Mouse (Mus musculus) retina, postnatal 7 days (tissue): Measurements from ENCODE around the gene Hps4.

Experiments
- DNase-seq: peaks from one replicate; pipeline ENCODE4 v3.0.0-alpha.2; 2012; ENCODE audit warnings: low read depth, low spot score

Gene Hps4

DNA sequence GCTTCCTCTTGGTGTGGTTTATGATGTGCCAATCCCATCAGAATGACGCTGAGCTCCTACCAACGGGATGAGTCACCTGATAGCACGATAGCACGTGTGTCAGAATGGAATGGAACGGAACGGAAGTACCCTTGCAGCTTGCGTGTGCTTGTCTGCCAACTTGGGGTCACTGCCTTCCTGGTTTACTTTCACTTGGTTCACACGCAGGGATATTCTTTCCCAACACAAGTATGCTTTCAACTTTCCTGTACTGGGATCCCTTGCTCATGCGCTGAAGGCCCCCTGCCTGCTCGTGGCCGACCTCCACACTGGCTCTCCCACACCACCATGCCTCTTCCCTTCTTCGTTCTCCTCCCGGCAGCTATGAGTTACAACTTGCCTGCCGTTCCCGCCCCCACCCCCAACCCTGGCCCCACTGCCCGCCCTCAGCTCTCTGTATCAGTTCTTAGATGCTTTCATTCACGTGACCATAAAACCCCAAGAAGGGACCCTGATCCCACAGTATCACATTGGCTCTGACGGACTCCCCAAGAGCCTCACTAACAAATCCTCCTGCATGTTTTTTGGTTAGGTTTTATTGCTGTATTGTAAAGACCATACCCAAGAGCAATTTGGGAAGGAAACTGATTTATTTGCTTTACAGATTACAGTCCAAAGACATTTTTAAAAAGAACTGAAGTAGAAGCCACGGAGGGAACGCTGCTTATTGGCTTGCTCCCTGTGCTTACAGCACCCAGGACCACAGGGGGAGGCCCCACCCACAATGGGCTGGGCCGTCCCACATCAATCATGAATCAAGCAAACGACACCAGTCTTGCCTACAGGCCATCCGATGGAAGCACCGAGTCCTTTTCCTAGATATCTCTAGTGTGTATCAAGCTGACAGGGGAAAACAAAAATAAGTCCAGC, 18.0 kb upstream of the Hps4 start:
- DNase-seq: no peak

DNA sequence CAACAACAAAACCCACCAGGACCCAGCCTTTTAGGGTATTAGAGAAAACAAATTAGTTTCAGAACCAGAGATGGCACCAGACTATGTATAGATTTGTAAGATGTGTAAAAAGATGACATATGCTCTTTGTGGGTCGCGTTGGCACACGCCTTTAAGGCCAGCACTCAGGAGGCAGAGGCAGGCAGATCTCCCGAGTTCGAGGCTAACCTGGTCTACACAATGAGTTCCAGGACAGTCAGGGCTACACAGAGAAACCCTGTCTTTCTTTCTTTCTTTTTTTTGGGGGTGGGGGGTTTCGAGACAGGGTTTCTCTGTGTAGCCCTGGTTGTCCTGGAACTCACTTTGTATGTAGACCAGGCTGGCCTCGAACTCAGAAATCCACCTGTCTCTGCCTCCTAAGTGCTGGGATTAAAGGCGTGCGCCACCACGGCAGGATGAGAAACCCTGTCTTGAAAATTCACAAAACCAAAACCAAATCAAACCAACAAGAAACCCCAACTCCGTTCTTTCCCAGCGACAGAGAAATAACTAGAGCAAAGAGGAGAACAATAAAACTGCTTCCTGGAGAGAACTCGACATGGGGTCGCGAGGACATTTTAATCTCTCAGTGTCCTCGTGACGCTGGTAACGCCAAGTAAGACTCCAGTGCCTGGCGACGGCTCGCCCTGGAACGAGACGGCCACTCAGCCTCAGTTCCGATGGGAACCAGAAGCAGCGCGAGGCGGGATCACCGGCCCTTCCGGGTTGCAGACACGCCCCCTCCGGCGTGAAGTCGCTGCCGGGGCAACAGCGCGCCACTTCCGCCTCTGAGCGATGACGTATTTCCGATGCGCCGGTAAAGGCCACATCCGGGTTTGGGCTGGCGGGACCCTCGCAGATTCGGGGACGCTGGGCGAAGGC, 17.1 kb upstream of the Hps4 start, which contains the start of gene Tfip11:
Tfip11 (plus strand) TSS at position 813 of the 900 bp plus-strand sequence.
- peak; percentile 92 for DNase-seq

DNA sequence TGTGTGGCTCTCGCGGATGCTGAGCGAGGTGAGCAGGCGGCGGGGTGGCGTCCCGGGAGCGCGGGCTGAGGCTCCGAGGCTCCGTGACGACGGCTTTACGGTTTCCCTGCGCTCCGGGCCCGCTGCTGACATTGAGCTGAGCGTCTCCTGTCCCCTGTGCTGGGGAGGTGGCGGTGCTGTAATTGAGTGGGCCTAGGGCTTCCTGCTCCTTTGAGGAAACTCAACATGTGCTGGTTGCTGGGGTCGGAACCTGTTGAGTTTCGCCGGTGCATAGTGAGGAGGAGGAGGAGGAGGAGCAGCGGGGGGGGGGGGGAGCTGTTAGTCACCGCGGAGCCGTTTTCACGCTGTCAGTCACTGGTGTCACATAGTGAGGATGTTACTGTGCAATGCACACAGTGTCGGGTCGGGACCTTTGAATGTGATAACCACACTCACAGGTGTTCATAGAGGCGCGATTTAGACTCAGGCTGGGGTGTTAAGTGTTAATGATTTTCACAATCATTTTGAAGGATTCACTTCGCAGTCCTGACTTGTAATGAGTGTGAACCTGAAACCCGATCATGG, 16.4 kb upstream of the Hps4 start:
- DNase-seq: no peak

DNA sequence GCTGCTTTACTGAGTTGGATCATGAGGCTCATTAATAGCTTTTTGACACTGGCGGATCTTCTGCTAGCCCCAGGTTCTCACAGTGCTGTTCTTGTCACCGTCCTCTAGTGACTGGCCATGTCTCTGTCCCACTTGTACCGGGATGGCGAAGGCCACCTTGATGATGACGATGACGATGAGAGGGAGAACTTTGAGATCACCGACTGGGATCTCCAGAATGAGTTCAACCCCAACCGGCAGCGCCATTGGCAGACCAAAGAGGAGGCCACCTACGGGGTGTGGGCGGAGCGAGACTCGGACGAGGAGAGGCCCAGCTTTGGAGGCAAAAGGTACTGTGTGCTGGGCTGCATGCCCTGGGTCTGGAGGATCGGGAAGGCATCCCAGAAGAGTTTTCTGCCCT, 15.0 kb upstream of the Hps4 start:
- no peak for DNase-seq

DNA sequence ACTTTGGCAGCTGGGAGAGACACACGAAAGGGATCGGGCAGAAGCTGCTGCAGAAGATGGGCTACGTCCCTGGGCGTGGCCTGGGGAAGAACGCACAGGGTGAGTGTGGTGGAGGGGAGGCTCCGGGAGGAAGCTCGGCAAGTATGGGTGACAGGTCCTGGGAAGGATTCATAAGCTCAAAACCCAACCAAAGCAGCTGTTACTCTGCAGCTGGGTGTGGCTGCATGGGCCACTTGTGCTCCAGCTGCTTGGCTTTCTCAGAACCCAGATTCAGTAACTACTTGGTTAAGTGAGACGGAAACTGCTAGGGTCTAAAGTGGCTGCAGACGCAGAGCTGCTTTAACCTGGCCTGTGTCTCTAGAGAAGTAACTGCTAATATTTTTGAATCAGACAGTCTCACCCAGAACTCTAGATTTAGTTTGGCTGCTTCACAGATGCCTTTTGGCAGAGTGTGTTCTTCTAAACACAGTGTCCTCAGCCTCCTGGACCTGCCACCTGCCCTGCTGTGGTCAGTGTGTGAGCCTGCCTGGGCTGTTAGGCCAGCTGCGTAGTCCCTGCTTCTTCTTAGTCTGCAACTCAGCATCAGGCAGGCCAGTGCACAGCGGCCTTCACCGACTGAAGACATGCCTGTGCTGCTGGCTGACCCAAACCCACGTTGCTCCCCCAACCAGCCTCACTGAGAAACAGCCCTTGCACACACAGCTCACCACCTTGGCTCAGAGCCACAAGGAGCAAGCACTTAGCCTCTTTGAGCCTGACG, 12.9 kb upstream of the Hps4 start:
- no peak for DNase-seq

DNA sequence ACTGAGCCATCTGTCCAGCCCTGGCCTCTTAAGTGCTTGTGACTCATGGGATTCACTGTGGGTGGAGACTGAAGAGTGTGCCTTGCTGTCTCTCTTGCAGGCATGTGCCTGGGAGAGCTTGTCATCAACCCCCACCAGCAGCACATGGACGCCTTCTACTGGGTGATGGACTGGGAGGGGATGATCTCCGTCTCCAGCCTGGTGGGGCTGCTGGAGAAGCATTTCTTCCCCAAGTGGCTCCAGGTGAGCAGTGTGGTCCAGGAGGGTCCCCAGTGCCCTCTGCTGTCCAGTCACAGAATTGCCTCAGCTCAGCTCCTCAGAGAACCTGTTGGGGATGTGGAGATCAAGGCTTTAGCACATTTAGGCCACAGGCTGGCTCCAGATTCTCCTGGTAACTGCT, 7.4 kb upstream of the Hps4 start:
- DNase-seq: no peak

DNA sequence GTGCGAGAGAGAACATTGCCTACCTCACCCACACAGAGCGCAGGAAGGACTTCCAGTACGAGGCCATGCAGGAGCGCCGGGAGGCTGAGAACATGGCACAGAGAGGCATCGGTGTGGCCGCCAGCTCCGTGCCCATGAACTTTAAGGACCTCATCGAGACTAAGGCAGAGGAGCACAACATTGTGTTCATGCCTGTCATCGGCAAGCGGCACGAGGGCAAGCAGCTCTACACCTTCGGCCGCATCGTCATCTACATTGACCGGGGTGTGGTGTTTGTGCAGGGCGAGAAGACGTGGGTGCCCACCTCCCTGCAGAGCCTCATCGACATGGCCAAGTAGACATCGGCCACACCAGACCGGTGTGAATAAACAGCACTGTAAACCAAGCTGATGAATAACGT, 5.9 kb upstream of the Hps4 start:
- DNase-seq: no peak

DNA sequence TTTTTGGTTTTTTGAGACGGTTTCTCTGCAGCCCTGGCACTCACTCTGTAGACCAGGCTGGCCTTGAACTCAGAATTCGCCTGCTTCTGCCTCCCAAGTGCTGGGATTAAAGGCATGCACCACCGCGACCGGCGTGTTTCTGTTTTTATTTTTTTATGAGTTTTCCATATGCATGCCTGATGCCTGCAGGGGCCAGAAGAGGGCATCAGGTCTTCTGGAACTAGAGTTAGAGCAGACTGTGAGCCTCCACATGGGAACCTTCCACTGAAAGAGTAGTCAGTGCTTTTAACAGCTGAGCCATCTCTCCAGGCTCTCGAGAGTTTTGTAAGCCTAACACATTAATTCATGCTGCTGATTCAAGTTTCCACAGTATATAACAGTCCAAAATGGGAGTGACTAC, 3.7 kb upstream of the Hps4 start:
- no peak for DNase-seq

DNA sequence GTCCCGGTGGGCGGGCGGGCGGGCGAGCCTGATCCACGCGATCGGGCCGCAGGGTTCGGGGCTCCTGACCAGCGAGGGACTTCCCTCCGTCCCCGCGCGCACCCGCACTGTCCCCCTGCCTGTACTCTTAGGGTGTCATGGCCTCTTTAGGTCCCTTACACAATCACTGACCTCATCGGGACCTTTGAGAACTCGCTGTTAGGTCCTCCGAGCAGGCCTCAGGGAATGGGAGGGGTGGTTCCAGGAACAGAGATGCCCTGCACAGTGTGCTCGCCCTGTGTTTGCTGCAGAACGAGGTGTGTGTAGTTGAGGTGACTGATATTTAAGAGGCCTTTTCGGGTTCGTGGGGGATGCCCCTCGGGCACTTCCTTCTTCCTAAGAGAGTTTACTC, 317 bp downstream of the Hps4 start:
- no peak for DNase-seq

DNA sequence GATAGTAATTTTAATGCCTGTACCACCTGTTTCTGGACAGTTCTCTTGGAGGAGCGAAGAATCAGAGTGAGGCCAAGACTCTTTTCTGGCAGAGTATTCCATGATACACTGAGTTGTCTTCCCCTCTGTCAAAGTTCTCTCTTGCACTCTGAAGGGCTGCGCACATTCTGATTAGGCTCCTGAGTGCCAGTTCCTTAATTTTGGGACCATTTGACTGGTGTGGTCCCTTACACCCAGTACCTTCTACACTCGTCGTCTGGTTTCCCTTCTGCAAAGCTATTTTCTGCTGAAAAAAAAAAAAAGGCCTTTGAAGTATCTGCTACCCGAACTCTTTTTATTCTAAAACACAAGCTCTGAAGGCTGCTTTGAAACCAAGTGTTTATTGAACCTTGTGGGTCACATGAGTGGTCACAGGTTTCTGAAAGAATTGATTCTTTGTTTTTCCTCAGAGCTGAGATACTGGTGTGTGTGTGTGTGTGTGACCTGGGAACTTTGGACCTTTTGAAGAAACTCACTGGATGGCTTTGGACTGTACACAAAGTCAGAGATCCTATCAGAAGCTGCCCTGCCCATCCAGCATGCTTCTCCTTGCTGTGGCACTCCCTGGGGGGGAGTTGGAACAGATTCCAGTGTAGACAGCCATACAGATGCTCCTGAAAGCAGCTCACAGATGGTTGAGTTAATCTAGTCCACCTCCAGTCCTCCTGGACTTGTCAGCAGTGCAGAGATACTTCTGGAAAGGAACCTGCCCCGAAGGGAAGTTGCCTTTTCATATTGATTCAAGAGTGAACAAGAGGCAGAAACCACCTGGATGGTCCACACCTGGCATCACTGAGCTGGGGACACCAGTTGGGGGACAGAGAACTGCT, 1.4 kb downstream of the Hps4 start:
- DNase-seq: no peak

DNA sequence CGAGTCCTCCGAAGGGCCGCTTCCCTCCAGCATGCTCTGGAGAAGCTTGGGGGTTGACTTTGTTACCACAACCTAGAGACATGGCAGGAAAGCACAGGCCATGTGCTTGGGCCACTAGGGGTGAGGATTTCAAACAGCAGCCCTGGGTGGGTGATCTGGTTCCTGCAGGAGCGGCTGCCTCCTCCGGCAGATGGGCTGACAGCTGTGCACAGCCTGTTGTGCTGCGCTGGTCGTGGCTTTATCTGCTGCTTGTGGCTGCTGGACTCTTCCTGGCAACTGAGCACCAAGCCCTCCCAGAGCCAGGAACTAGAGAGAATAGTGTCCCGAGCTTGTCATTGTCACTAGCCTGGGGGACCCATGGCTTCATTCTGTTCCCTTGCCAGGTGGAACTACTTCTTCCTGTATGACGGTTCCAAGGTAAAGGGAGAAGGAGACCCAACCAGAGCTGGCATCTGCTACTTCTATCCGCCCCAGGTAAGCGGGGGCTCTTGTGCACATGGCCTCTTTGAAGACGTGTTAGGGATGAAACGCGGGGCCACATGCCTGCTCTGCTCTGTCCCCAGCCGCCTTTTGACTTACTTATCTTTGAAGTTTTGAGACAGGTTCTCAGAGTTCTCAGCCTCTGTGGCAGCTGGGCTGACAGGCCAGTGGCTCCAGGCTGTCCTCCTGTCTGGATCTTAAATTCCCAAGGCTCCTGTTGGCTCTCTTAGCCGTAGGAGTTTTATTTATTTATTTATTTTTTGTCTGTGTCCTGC, 3.5 kb downstream of the Hps4 start:
- no peak for DNase-seq

DNA sequence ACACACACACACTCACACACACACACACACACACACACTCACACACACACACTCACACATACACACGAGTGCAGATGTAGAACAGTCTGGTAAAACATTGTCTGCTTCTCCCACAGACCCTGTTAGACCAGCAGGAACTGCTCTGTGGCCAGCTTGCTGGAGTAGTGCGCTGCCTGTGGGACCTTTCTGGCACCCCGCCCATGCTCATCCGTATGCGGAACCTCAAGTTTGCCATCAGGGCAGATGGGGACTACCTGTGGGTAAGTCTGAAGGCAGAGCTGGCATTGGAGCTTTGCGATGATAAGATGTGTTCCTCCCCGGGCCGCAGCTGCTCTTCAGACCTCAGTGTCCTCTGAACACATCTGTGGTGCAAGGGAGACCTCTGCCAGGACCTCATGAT, 6.3 kb downstream of the Hps4 start:
- DNase-seq: no peak

DNA sequence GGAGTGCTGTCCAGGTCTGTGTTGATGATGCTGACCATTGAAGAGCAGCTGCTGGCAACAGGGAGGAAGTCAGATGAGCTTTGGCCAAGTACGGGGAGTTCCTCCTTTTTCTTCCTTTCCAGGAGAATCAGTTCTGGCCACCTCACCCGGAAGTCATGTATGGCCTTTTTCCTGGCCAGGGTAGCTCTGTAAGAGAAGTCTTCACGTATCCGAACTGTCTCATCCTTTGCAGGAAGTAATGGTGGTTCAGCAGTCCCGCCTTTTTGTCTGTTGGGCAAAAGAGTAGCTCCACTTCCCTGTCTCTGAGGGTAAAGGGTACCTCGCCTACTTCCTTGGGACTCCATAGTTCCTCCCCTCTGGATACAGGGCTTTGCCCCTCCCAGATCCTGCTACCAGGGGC, 12.6 kb downstream of the Hps4 start:
- no peak for DNase-seq

DNA sequence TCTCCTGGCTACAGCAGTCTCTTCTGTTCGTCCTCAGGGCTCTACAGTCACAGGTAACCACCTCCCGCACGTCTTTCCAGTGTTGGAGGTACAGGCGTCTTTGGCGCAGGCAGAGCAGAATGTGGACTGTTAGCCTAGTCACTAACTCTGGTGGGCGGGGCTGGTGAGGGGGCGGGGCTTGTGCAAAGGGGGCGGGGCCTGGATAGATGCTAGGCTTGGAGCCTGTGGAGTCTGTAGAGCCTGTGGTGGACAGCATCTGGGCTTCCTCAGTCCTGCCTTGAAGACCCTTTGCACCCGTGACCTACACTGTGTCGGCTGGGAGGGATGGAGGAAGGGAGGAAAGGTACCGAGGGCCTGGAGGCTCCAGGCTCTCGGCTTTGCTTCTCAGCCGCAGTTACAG, 13.0 kb downstream of the Hps4 start, which contains the start of gene Gm6583:
Gm6583 (minus strand) TSS at position 124 of the 400 bp plus-strand sequence.
- no peak for DNase-seq

DNA sequence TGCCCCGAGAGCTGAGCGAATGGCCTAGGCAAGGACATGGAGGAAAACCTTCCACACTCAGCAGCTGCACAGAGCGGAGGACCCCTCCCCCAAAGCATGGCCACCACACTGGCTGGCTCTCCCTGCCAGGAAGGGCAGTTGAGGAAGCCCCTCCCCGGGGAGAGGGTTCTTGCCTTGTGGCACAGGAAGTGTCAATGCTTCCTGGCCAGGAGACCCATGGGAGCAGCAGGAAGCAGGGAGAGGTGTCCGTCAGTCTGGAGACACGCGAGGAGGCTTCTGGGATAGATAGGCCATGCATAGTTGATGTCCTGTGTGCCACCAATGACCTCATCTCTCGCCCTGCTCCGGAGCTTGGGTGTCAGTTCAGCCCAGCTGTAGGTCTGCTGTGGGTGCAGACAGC, 13.4 kb downstream of the Hps4 start:
- DNase-seq: no peak

DNA sequence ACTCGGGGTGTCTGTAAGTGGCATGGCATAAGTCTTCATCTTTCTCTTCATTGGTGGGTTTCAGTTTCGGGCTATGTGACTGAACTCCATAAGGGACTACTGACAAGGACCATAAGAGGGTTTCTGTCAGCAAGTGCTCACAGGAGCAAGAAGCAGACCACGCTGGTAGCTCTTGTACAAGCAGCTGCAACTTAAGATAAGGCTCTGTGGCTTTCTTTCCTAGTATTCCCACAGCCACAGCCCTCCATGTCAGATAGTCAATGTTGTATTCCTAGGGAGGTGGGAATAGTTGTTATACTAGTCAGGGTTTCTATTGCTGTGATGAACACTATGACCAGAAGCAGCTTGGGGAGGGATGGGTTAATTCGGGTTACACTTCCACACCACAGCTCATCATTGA, 16.6 kb downstream of the Hps4 start:
- DNase-seq: no peak

DNA sequence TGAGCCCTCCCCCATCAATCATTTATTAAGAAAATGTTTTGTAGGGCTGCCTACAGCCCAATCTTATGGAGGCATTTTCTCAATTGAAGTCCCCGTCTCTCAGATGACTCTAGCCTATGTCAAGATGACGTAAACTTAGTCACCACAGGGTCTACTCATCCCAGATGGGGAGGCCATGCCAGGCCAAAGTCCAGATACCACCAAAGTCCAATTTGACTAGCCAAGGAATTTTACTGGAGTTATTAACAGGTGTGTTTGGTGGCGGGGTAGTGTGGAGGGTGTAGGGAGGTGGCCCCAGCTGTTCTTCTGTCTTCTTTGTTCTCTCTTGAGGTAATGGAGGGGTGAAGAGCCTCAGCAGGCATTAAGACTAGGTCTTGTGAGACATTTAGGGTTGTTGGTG, 17.2 kb downstream of the Hps4 start:
- no peak for DNase-seq

DNA sequence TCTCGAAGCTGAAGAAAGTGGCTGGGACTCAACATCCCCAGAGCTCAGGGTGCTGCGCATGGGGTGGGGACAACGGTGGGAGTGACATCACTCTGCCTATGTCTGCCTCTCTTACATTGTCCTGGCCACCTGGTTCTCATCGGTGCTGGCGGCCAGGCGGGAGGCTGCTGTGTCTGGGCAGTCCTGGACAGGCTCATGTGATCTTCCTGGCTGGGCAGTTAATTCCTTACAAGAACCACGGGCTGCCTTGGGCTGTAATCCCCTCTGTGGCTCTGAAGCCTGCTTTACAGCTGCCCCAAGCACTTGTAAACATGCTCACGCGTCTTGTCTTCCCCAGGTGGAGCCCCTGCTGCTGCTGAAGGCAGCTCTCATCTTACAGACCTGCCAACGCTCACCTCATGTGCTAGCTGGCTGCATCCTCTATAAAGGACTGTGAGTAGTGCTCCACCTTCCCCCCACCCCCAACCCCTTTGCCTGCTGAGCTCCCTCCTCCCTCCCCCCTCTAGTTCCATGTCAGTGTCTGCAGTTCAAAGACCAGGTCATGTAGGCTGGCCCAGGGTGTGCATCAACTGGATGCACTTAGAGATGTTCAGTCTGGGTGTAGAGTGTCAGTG, 21.4 kb downstream of the Hps4 start:
- DNase-seq: no peak

DNA sequence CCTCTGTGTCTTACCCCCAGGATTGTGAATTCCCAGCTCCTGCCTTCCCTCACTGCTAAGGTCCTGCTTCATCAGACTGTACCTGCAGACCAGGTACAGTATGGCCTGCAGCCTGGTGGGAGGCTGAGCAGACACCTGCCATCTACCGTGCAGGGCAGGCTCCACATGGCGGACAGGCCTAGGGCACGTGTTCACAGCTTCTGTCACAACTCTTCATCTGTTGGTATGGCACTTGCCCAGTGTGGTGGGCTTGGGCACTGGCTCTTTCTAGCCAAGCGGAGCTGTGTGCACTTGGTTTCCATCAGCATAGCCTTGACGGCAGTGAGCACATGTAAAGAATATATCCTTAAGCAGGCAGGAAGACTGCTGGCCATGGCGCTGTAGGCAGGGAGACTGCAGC, 24.0 kb downstream of the Hps4 start:
- no peak for DNase-seq
